Mouse (Mus musculus) midbrain, postnatal 0 days (tissue): Measurements from ENCODE around the gene D430042O09Rik. TPM values are rescaled to one million over a fixed set of nuclear protein-coding genes. Genes with fewer than 3 reads are reported as not detected.

Experiments used
- ATAC-seq: fragments of 200-750 bp; cut with Nextera tagmentation; 2 replicates; pipeline ENCODE4 v1.8.0; 2017; ENCODE audit warnings: moderate number of reproducible peaks, mild to moderate bottlenecking, moderate TSS enrichment, moderate library complexity; ENCODE audit not compliant: low FRiP score
- DNase-seq: peaks from one replicate; pipeline ENCODE4 v3.0.0-alpha.2; 2015; ENCODE audit warnings: low spot score
- H3K27ac ChIP-seq: fragments of 300-500 bp; sonication (generic); 2 replicates; pipeline ENCODE4 v1.5.1; 2014; ENCODE audit warnings: low read depth, mild to moderate bottlenecking, low read length, mixed read lengths
- H3K27me3 ChIP-seq: fragments of 300-500 bp; sonication (generic); 2 replicates; pipeline ENCODE4 v1.6.1; 2014; ENCODE audit warnings: low read length, control low read depth, mixed read lengths; ENCODE audit not compliant: insufficient read depth
- H3K36me3 ChIP-seq: fragments of 300-500 bp; sonication (generic); 2 replicates; pipeline ENCODE4 v1.6.1; 2014; ENCODE audit warnings: low read length, control low read depth, mixed read lengths; ENCODE audit not compliant: insufficient read depth
- H3K4me1 ChIP-seq: fragments of 300-500 bp; sonication (generic); 2 replicates; pipeline ENCODE4 v1.6.1; 2014; ENCODE audit warnings: mild to moderate bottlenecking, control low read depth, antibody characterized with exemption, low read length, mixed read lengths; ENCODE audit not compliant: insufficient read depth
- H3K4me2 ChIP-seq: fragments of 300-500 bp; sonication (generic); 2 replicates; pipeline ENCODE4 v1.6.1; 2014; ENCODE audit warnings: low read depth, mild to moderate bottlenecking, low read length, mixed read lengths; ENCODE audit not compliant: poor library complexity, severe bottlenecking
- H3K4me3 ChIP-seq: fragments of 300-500 bp; sonication (generic); 2 replicates; pipeline ENCODE4 v1.5.1; 2014; ENCODE audit warnings: low read depth, mild to moderate bottlenecking, low read length, moderate library complexity
- H3K9ac ChIP-seq: fragments of 300-500 bp; sonication (generic); replicated peaks from 2 replicates; pipeline ENCODE4 v1.6.1; 2014; ENCODE audit warnings: mild to moderate bottlenecking, low read length, moderate library complexity, mixed read lengths; ENCODE audit not compliant: poor library complexity, severe bottlenecking
- H3K9me3 ChIP-seq: fragments of 300-500 bp; sonication (generic); 2 replicates; pipeline ENCODE4 v1.6.1; 2016; ENCODE audit warnings: low read length, control low read depth
- CTCF ChIP-seq: IDR thresholded peaks from 2 replicates; pipeline ENCODE4 v1.5.1; 2016; ENCODE audit warnings: antibody characterized with exemption, mild to moderate bottlenecking
- WGBS: fragments of 180-500 bp; shearing (Covaris S2); extraction: QIAGEN DNeasy Blood & Tissue Kit; methylation state at CpG from one replicate; pipeline ENCODE4 v1.1.7; 2014; 5-methylcytosine and 5-hydroxymethylcytosine counted together
- polyA plus RNA-seq: library from polyadenylated mRNA; unstranded; fragments of >200 nt; fragmentation: Nextera tagmentation; extraction: Ambion mirVana; gene quantifications from 2 replicates; pipeline ENCODE4 v1.2.1, GENCODE M21; 2015
- total RNA-seq: library from RNA; depleted of rRNA; stranded (reverse); fragments of >200 nt; gene quantifications from 2 replicates; pipeline ENCODE4 v1.2.3, GENCODE M21; 2014

The D430042O09Rik gene
- total and polyA plus RNA-seq, 2 experiments from 2014 or later: 4.3 to 16.9 TPM

- H3K36me3 ChIP-seq: no peaks in the 10 kb centered on the region
- DNase-seq: no peak
- H3K9me3 ChIP-seq: no peaks in the 10 kb centered on the region
- H3K27me3 ChIP-seq: no peaks in the 10 kb centered on the region
- WGBS: 86% methylated on average over 5 of the region's 5 CpGs
- H3K4me1 ChIP-seq: peaks cover 4% of the 10 kb centered on the region
- TF ChIP-seq CTCF: no peak
- H3K9ac ChIP-seq: no peak overlapping the region
- no peak overlapping the region for H3K27ac ChIP-seq
- no peak overlapping the region for H3K4me3 ChIP-seq
- no peak for ATAC-seq
- no peak overlapping the region for H3K4me2 ChIP-seq
Measured at GRCm38 (mm10) chr7:125887761-125888160, 180.1 kb downstream of the D430042O09Rik start.

GRCm38 (mm10) chr7:125888373-125888772, 180.7 kb downstream of the D430042O09Rik start:
- H3K27ac ChIP-seq: no peak overlapping the region
- TF ChIP-seq CTCF: peak; percentile 21; the same call in 1 of the 2 replicates
- no peaks in the 10 kb centered on the region for H3K36me3 ChIP-seq
- DNase-seq: peak; percentile 56
- H3K27me3 ChIP-seq: no peaks in the 10 kb centered on the region
- peaks cover 4% of the 10 kb centered on the region for H3K4me1 ChIP-seq
- no peak overlapping the region for H3K9ac ChIP-seq
- ATAC-seq: no peak
- no peak overlapping the region for H3K4me2 ChIP-seq
- WGBS: 49% methylated on average over 12 of the region's 12 CpGs
- H3K4me3 ChIP-seq: no peak overlapping the region
- no peaks in the 10 kb centered on the region for H3K9me3 ChIP-seq

GRCm38 (mm10) chr7:125893621-125894020, 185.9 kb downstream of the D430042O09Rik start:
- no peak overlapping the region for H3K27ac ChIP-seq
- no peak for TF ChIP-seq CTCF
- H3K4me1 ChIP-seq: no peaks in the 10 kb centered on the region
- no peaks in the 10 kb centered on the region for H3K9me3 ChIP-seq
- no peak overlapping the region for H3K9ac ChIP-seq
- no peak overlapping the region for H3K4me3 ChIP-seq
- 90% methylated on average over 5 of the region's 5 CpGs for whole genome bisulfite sequencing
- no peaks in the 10 kb centered on the region for H3K27me3 ChIP-seq
- no peaks in the 10 kb centered on the region for H3K36me3 ChIP-seq
- no peak for ATAC-seq
- no peak for DNase-seq
- H3K4me2 ChIP-seq: no peak overlapping the region

GRCm38 (mm10) chr7:125897059-125897458, 189.4 kb downstream of the D430042O09Rik start:
- no peak overlapping the region for H3K9ac ChIP-seq
- no peaks in the 10 kb centered on the region for H3K36me3 ChIP-seq
- no peak for TF ChIP-seq CTCF
- DNase-seq (no peak), ATAC-seq (no peak)
- no peak overlapping the region for H3K4me3 ChIP-seq
- H3K4me2 ChIP-seq: no peak overlapping the region
- WGBS: 80% methylated on average over 4 of the region's 4 CpGs
- peaks cover 3% of the 10 kb centered on the region; the same call in 1 of the 2 replicates for H3K4me1 ChIP-seq
- H3K27me3 ChIP-seq: no peaks in the 10 kb centered on the region
- H3K27ac ChIP-seq: no peak overlapping the region
- H3K9me3 ChIP-seq: no peaks in the 10 kb centered on the region

- no peak overlapping the region for H3K27ac ChIP-seq
- ATAC-seq (no peak), DNase-seq (peak; percentile 39)
- H3K36me3 ChIP-seq: no peaks in the 10 kb centered on the region
- H3K4me1 ChIP-seq: peaks cover 3% of the 10 kb centered on the region; the same call in 1 of the 2 replicates
- H3K4me2 ChIP-seq: no peak overlapping the region
- no peaks in the 10 kb centered on the region for H3K9me3 ChIP-seq
- 63% methylated on average over 7 of the region's 7 CpGs for WGBS
- no peak for TF ChIP-seq CTCF
- no peak overlapping the region for H3K9ac ChIP-seq
- H3K27me3 ChIP-seq: no peaks in the 10 kb centered on the region
- no peak overlapping the region for H3K4me3 ChIP-seq
Measured at GRCm38 (mm10) chr7:125899036-125899435, 191.3 kb downstream of the D430042O09Rik start.

- H3K9ac ChIP-seq: no peak overlapping the region
- DNase-seq: no peak
Measured at GRCm38 (mm10) chr7:125899916-125900315, 192.2 kb downstream of the D430042O09Rik start.

More at GRCm38 (mm10) chr7:125899916-125900315, 192.2 kb downstream of the D430042O09Rik start:
- TF ChIP-seq CTCF: no peak
- Histone ChIP-seq H3K4me1 (peaks cover 3% of the 10 kb centered on the region; the same call in 1 of the 2 replicates), H3K27me3 (no peaks in the 10 kb centered on the region), H3K36me3 (no peaks in the 10 kb centered on the region), H3K27ac (no peak overlapping the region), H3K4me3 (no peak overlapping the region), H3K9me3 (no peaks in the 10 kb centered on the region), H3K4me2 (no peak overlapping the region)
- WGBS: 38% methylated on average over 2 of the region's 2 CpGs
- no peak for ATAC-seq
